Mouse (Mus musculus): ENCODE results near the gene Rcan2. TPM values are rescaled to one million over a fixed set of nuclear protein-coding genes. Genes with fewer than 3 reads are reported as not detected.

Rcan2 gene
- polyA plus RNA-seq, 1 experiment from 2014 or later = 57.7 TPM

DNA sequence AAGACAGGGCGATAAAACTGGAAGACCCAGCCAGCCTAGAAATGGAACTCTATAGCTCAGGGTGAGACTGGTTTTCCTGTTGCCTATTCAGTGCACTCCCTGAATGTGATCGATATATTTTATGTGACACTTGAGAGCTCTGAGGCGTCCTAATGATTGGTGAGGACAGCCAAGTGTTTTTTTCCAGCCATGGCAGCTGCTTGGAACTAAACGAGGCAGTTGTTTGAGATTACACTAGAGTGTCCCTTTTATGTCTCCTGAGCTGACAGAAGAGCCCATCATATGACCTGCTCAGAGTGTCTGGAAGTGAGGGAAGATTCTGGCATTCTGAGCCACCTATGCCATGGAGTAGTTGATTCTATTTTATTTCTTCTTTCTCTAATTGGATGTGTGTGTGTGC, 54.9 kb downstream of the Rcan2 start:
- Histone ChIP-seq H3K27me3 (ENCODE audit: control insufficient read depth, insufficient read depth, low read length) (no peaks in the 10 kb centered on the region), H3K36me3 (ENCODE audit: control insufficient read depth, insufficient read depth, low read length) (no peaks in the 10 kb centered on the region), H3K9ac (ENCODE audit: low read length) (no peak overlapping the region), H3K4me2 (ENCODE audit: low read length) (no peak overlapping the region), H3K4me1 (ENCODE audit: control insufficient read depth in 2 of 2, insufficient read depth in 2 of 2, low read length in 2 of 2) (peaks cover 9 to 20% of the 10 kb centered on the region in 2 experiments), H3K4me3 (ENCODE audit: control insufficient read depth in 1 of 2, insufficient read depth in 1 of 2, low read depth in 1 of 2, low read length in 2 of 2) (no peak overlapping the region), H3K9me3 (ENCODE audit: control insufficient read depth, low read length) (no peaks in the 10 kb centered on the region; the same call in 1 of the 2 replicates), H3K27ac (replicated peaks in 1 of 2; ENCODE audit: control insufficient read depth in 1 of 2, insufficient read depth in 1 of 2, low read depth in 2 of 2, low read length in 2 of 2) (peak overlapping the region; percentile 92 to 94)
- WGBS = 50% methylated on average over 4 of the region's 4 CpGs
- ATAC-seq (ENCODE audit: insufficient number of reproducible peaks, insufficient read depth, low FRiP score, low read depth) = no peak

- no peaks in the 10 kb centered on the region for H3K27me3 ChIP-seq (ENCODE audit: control insufficient read depth, insufficient read depth, low read length)
- 84% methylated on average over 9 of the region's 9 CpGs for WGBS
- no peak overlapping the region for H3K4me2 ChIP-seq (ENCODE audit: low read length)
- no peak overlapping the region for H3K4me3 ChIP-seq (ENCODE audit: control insufficient read depth in 1 of 2, insufficient read depth in 1 of 2, low read depth in 1 of 2, low read length in 2 of 2)
- H3K9ac ChIP-seq (ENCODE audit: low read length) = no peak overlapping the region
- ATAC-seq (ENCODE audit: insufficient number of reproducible peaks, insufficient read depth, low FRiP score, low read depth) = no peak
- no peaks in the 10 kb centered on the region for H3K9me3 ChIP-seq (ENCODE audit: control insufficient read depth, low read length)
- H3K27ac ChIP-seq (replicated peaks in 1 of 2; ENCODE audit: control insufficient read depth in 1 of 2, insufficient read depth in 1 of 2, low read depth in 2 of 2, low read length in 2 of 2) = no peak overlapping the region
- peaks cover 1 to 4% of the 10 kb centered on the region in 2 experiments; a peak in 2 of 4 replicates for H3K4me1 ChIP-seq (ENCODE audit: control insufficient read depth in 2 of 2, insufficient read depth in 2 of 2, low read length in 2 of 2)
- H3K36me3 ChIP-seq (ENCODE audit: control insufficient read depth, insufficient read depth, low read length) = no peaks in the 10 kb centered on the region
These were observed 67.7 kb downstream of the Rcan2 start for GRCm38 (mm10) chr17:43868808-43869207.

GRCm38 (mm10) chr17:43869677-43870076, 68.5 kb downstream of the Rcan2 start:
- Histone ChIP-seq H3K9me3 (ENCODE audit: control insufficient read depth, low read length) (no peaks in the 10 kb centered on the region), H3K4me3 (ENCODE audit: control insufficient read depth in 1 of 2, insufficient read depth in 1 of 2, low read depth in 1 of 2, low read length in 2 of 2) (no peak overlapping the region), H3K36me3 (ENCODE audit: control insufficient read depth, insufficient read depth, low read length) (no peaks in the 10 kb centered on the region), H3K27ac (replicated peaks in 1 of 2; ENCODE audit: control insufficient read depth in 1 of 2, insufficient read depth in 1 of 2, low read depth in 2 of 2, low read length in 2 of 2) (no peak overlapping the region), H3K4me2 (ENCODE audit: low read length) (no peak overlapping the region), H3K27me3 (ENCODE audit: control insufficient read depth, insufficient read depth, low read length) (no peaks in the 10 kb centered on the region), H3K9ac (ENCODE audit: low read length) (no peak overlapping the region), H3K4me1 (ENCODE audit: control insufficient read depth in 2 of 2, insufficient read depth in 2 of 2, low read length in 2 of 2) (peaks cover 2 to 4% of the 10 kb centered on the region in 2 experiments; a peak in 2 of 4 replicates)
- WGBS = 15% methylated on average over 5 of the region's 5 CpGs
- no peak for ATAC-seq (ENCODE audit: insufficient number of reproducible peaks, insufficient read depth, low FRiP score, low read depth)

GRCm38 (mm10) chr17:43874417-43874816, 73.3 kb downstream of the Rcan2 start:
- Histone ChIP-seq H3K36me3 (ENCODE audit: control insufficient read depth, insufficient read depth, low read length) (no peaks in the 10 kb centered on the region), H3K4me1 (ENCODE audit: control insufficient read depth in 2 of 2, insufficient read depth in 2 of 2, low read length in 2 of 2) (peaks cover 0 to 2% of the 10 kb centered on the region in 2 experiments; a peak in 1 of 4 replicates), H3K27ac (replicated peaks in 1 of 2; ENCODE audit: control insufficient read depth in 1 of 2, insufficient read depth in 1 of 2, low read depth in 2 of 2, low read length in 2 of 2) (no peak overlapping the region), H3K4me3 (ENCODE audit: control insufficient read depth in 1 of 2, insufficient read depth in 1 of 2, low read depth in 1 of 2, low read length in 2 of 2) (no peak overlapping the region), H3K27me3 (ENCODE audit: control insufficient read depth, insufficient read depth, low read length) (no peaks in the 10 kb centered on the region), H3K4me2 (ENCODE audit: low read length) (no peak overlapping the region), H3K9ac (ENCODE audit: low read length) (no peak overlapping the region), H3K9me3 (ENCODE audit: control insufficient read depth, low read length) (no peaks in the 10 kb centered on the region)
- ATAC-seq (ENCODE audit: insufficient number of reproducible peaks, insufficient read depth, low FRiP score, low read depth) = no peak
- WGBS = 85% methylated on average over 5 of the region's 5 CpGs

DNA sequence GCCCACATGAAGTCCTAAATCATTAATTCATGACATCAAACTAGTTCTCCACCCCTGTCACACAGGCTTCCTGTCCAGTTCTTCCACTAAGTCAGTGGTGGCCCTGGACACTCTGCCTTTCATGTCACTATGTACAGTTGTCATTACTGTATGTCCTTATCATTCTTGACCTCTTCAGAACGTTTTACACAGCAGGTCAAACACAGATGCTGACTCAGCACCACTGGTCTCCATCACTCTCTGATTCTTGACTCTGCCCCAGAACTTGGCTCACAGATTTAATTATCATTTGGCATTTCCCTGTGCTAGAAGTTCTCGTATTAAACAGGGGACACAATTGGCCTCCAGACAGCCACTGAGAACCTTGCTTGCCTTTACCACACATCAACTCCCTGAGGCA, 76.3 kb downstream of the Rcan2 start:
- no peak for ATAC-seq (ENCODE audit: insufficient number of reproducible peaks, insufficient read depth, low FRiP score, low read depth)
- WGBS = 43% methylated on average over 2 of the region's 2 CpGs
- Histone ChIP-seq H3K9me3 (ENCODE audit: control insufficient read depth, low read length) (no peaks in the 10 kb centered on the region), H3K4me1 (ENCODE audit: control insufficient read depth in 2 of 2, insufficient read depth in 2 of 2, low read length in 2 of 2) (peaks cover 0 to 2% of the 10 kb centered on the region in 2 experiments; a peak in 1 of 4 replicates), H3K36me3 (ENCODE audit: control insufficient read depth, insufficient read depth, low read length) (no peaks in the 10 kb centered on the region), H3K4me2 (ENCODE audit: low read length) (no peak overlapping the region), H3K27ac (replicated peaks in 1 of 2; ENCODE audit: control insufficient read depth in 1 of 2, insufficient read depth in 1 of 2, low read depth in 2 of 2, low read length in 2 of 2) (no peak overlapping the region), H3K4me3 (ENCODE audit: control insufficient read depth in 1 of 2, insufficient read depth in 1 of 2, low read depth in 1 of 2, low read length in 2 of 2) (no peak overlapping the region), H3K27me3 (ENCODE audit: control insufficient read depth, insufficient read depth, low read length) (no peaks in the 10 kb centered on the region), H3K9ac (ENCODE audit: low read length) (no peak overlapping the region)

GRCm38 (mm10) chr17:43883016-43883415, 81.9 kb downstream of the Rcan2 start:
- Histone ChIP-seq H3K36me3 (ENCODE audit: control insufficient read depth, insufficient read depth, low read length) (no peaks in the 10 kb centered on the region), H3K27ac (replicated peaks in 1 of 2; ENCODE audit: control insufficient read depth in 1 of 2, insufficient read depth in 1 of 2, low read depth in 2 of 2, low read length in 2 of 2) (no peak overlapping the region), H3K4me3 (ENCODE audit: control insufficient read depth in 1 of 2, insufficient read depth in 1 of 2, low read depth in 1 of 2, low read length in 2 of 2) (no peak overlapping the region), H3K27me3 (ENCODE audit: control insufficient read depth, insufficient read depth, low read length) (no peaks in the 10 kb centered on the region), H3K9me3 (ENCODE audit: control insufficient read depth, low read length) (no peaks in the 10 kb centered on the region), H3K9ac (ENCODE audit: low read length) (no peak overlapping the region), H3K4me2 (ENCODE audit: low read length) (no peak overlapping the region), H3K4me1 (ENCODE audit: control insufficient read depth in 2 of 2, insufficient read depth in 2 of 2, low read length in 2 of 2) (no peaks in the 10 kb centered on the region)
- 15% methylated on average over 1 of the region's 1 CpGs for WGBS
- no peak for ATAC-seq (ENCODE audit: insufficient number of reproducible peaks, insufficient read depth, low FRiP score, low read depth)

DNA sequence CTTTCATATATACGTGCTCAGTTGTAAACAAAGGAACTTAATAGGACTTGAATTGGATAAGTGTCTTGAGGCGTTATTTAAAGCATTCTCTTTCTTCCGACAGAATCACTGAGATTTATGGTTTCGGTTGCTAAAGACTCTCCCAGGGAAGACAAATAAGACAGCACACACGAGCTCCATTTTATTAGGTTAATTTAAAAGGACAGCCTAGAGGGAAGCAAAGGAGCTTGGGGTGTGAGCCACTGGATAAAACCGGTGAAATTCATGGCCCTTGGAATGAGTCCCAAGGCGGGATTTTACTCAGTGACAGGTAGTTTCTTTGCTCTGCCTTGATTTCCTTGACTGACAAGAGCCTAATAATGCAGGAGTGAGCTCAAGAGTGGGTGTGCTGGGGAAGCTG, 85.1 kb downstream of the Rcan2 start:
- no peak overlapping the region for H3K9ac ChIP-seq (ENCODE audit: low read length)
- no peak overlapping the region for H3K27ac ChIP-seq (replicated peaks in 1 of 2; ENCODE audit: control insufficient read depth in 1 of 2, insufficient read depth in 1 of 2, low read depth in 2 of 2, low read length in 2 of 2)
- no peaks in the 10 kb centered on the region for H3K36me3 ChIP-seq (ENCODE audit: control insufficient read depth, insufficient read depth, low read length)
- H3K9me3 ChIP-seq (ENCODE audit: control insufficient read depth, low read length) = no peaks in the 10 kb centered on the region
- H3K27me3 ChIP-seq (ENCODE audit: control insufficient read depth, insufficient read depth, low read length) = no peaks in the 10 kb centered on the region
- H3K4me1 ChIP-seq (ENCODE audit: control insufficient read depth in 2 of 2, insufficient read depth in 2 of 2, low read length in 2 of 2) = peaks cover 0 to 4% of the 10 kb centered on the region in 2 experiments; a peak in 1 of 4 replicates
- no peak overlapping the region for H3K4me2 ChIP-seq (ENCODE audit: low read length)
- H3K4me3 ChIP-seq (ENCODE audit: control insufficient read depth in 1 of 2, insufficient read depth in 1 of 2, low read depth in 1 of 2, low read length in 2 of 2) = no peak overlapping the region
- 81% methylated on average over 7 of the region's 7 CpGs for WGBS
- no peak for ATAC-seq (ENCODE audit: insufficient number of reproducible peaks, insufficient read depth, low FRiP score, low read depth)

DNA sequence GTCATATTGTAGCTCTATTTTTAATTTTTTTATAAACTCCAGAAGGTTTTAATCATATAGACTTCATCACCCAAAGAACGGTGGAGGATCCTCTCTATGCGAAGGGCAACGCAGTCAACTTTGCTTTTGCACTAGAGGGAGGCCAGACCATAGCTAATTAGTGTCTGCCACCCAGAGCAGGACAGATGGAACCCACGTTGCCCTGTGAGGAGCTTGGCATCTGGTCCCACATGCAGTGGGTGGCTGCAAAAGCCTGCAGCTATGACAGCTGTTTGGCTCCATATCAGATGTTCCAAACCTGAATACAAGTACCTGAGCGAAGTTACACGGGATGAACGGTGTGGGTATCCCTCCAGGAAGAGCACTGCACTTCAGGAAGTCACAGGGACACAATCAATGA, 86.8 kb downstream of the Rcan2 start:
- H3K4me3 ChIP-seq (ENCODE audit: control insufficient read depth in 1 of 2, insufficient read depth in 1 of 2, low read depth in 1 of 2, low read length in 2 of 2) = no peak overlapping the region
- H3K27me3 ChIP-seq (ENCODE audit: control insufficient read depth, insufficient read depth, low read length) = no peaks in the 10 kb centered on the region
- H3K27ac ChIP-seq (replicated peaks in 1 of 2; ENCODE audit: control insufficient read depth in 1 of 2, insufficient read depth in 1 of 2, low read depth in 2 of 2, low read length in 2 of 2) = no peak overlapping the region
- no peaks in the 10 kb centered on the region for H3K36me3 ChIP-seq (ENCODE audit: control insufficient read depth, insufficient read depth, low read length)
- no peak for ATAC-seq (ENCODE audit: insufficient number of reproducible peaks, insufficient read depth, low FRiP score, low read depth)
- peaks cover 0 to 4% of the 10 kb centered on the region in 2 experiments; a peak in 1 of 4 replicates for H3K4me1 ChIP-seq (ENCODE audit: control insufficient read depth in 2 of 2, insufficient read depth in 2 of 2, low read length in 2 of 2)
- H3K9ac ChIP-seq (ENCODE audit: low read length) = no peak overlapping the region
- H3K9me3 ChIP-seq (ENCODE audit: control insufficient read depth, low read length) = no peaks in the 10 kb centered on the region
- WGBS = 73% methylated on average over 7 of the region's 7 CpGs
- H3K4me2 ChIP-seq (ENCODE audit: low read length) = no peak overlapping the region

Measured in heart, embryonic 14.5 days (tissue).